ENCODE assay signal across 16 mouse cellular contexts in genomic region chr4:154118782-154119181, GRCm38 (mm10). TPM values are rescaled to one million over a fixed set of nuclear protein-coding genes. Genes with fewer than 3 reads are reported as not detected.
DNase-seq lines count a peak whose midpoint lies in the region; ATAC-seq lines count a peak whose summit lies in the region.
"Had no signal": no experiment of that assay in that cellular context is flagged by ENCODE, and none has a peak within 500 bp of the region (broad histone marks: within the 10 kb centered on the region; RNA-seq: fewer than 3 reads in every experiment).

No protein-coding gene starts in this region.

- intact Hi-C loops in left cerebral cortex, postnatal 36 days (cut with DNase I) = no loop called here

- no peak for DNase-seq in midbrain, embryonic 11.5 days (ENCODE audit: low spot score, missing footprints)
- DNase-seq in cerebellum, postnatal 10 days = peak; percentile 85 to 86
- peak; percentile 26 for DNase-seq in liver, embryonic 13.5 days
- no peak for DNase-seq in layer of hippocampus, adult 8-10 months (ENCODE audit: low spot score in 2 of 2)
- DNase-seq in left cerebral cortex, postnatal 36 days (ENCODE audit: low spot score in 2 of 2) = no peak
- DNase-seq in layer of hippocampus, adult 9-10 months (ENCODE audit: low spot score) = no peak
- DNase-seq: forebrain, postnatal 0 days; heart, adult 2 months; thymus, postnatal 25 days had no signal

- H3K4me2 ChIP-seq in midbrain, embryonic 11.5 days = no peak overlapping the region
- H3K4me2 ChIP-seq in midbrain, embryonic 13.5 days (replicated peaks) = no peak overlapping the region
- H3K4me2 ChIP-seq in liver, embryonic 13.5 days = peak overlapping the region; percentile 18; the same call in 1 of the 2 replicates
- no peak overlapping the region for H3K4me2 ChIP-seq in stomach, embryonic 15.5 days
- H3K4me2 ChIP-seq: embryonic facial prominence, embryonic 12.5 days; neural tube, embryonic 13.5 days had no signal

- ATAC-seq in midbrain, embryonic 11.5 days (ENCODE audit: low FRiP score) = peak; percentile 62; the same call in 1 of the 2 replicates
- ATAC-seq in midbrain, embryonic 13.5 days = no peak
- 0 out of 2 replicates have a peak, but pooled peaks have one; percentile 13 for ATAC-seq in liver, embryonic 13.5 days (ENCODE audit: low read depth)
- ATAC-seq in stomach, embryonic 15.5 days (ENCODE audit: insufficient read depth, low FRiP score, low read depth) = peak; percentile 74
- ATAC-seq: forebrain, postnatal 0 days; Patski had no signal

- no peak overlapping the region for H3K27ac ChIP-seq in midbrain, embryonic 11.5 days (ENCODE audit: low read depth, low read length)
- no peak overlapping the region for H3K27ac ChIP-seq in midbrain, embryonic 13.5 days
- peak overlapping the region; percentile 69 for H3K27ac ChIP-seq in liver, embryonic 13.5 days
- no peak overlapping the region for H3K27ac ChIP-seq in stomach, embryonic 15.5 days
- H3K27ac ChIP-seq: embryonic facial prominence, embryonic 12.5 days; heart, adult 2 months; left cerebral cortex, adult 2 months; neural tube, embryonic 13.5 days had no signal

- H3K36me3 ChIP-seq in midbrain, embryonic 11.5 days (ENCODE audit: control insufficient read depth, insufficient read depth, low read length) = no peaks in the 10 kb centered on the region
- no peaks in the 10 kb centered on the region for H3K36me3 ChIP-seq in midbrain, embryonic 13.5 days
- no peaks in the 10 kb centered on the region for H3K36me3 ChIP-seq in liver, embryonic 13.5 days
- no peaks in the 10 kb centered on the region for H3K36me3 ChIP-seq in stomach, embryonic 15.5 days
- H3K36me3 ChIP-seq: embryonic facial prominence, embryonic 12.5 days; neural tube, embryonic 13.5 days had no signal

- H3K9ac ChIP-seq in midbrain, embryonic 11.5 days (ENCODE audit: low read length) = no peak overlapping the region
- no peak overlapping the region for H3K9ac ChIP-seq in midbrain, embryonic 13.5 days (replicated peaks)
- H3K9ac ChIP-seq in liver, embryonic 13.5 days = peak overlapping the region; percentile 33; the same call in 1 of the 2 replicates
- H3K9ac ChIP-seq in stomach, embryonic 15.5 days = no peak overlapping the region
- H3K9ac ChIP-seq: embryonic facial prominence, embryonic 12.5 days; forebrain, postnatal 0 days; neural tube, embryonic 13.5 days had no signal

- no peak overlapping the region for H3K4me3 ChIP-seq in midbrain, embryonic 11.5 days (ENCODE audit: low read depth, low read length)
- no peak overlapping the region for H3K4me3 ChIP-seq in midbrain, embryonic 13.5 days (replicated peaks)
- no peak overlapping the region for H3K4me3 ChIP-seq in liver, embryonic 13.5 days (replicated peaks)
- no peak overlapping the region for H3K4me3 ChIP-seq in stomach, embryonic 15.5 days (replicated peaks)
- H3K4me3 ChIP-seq: embryonic facial prominence, embryonic 12.5 days; heart, adult 2 months; left cerebral cortex, adult 2 months; neural tube, embryonic 13.5 days had no signal

- H3K27me3 ChIP-seq in midbrain, embryonic 11.5 days (ENCODE audit: control insufficient read depth, insufficient read depth, low read length) = peaks cover 3% of the 10 kb centered on the region; the same call in 1 of the 2 replicates
- peaks cover 10% of the 10 kb centered on the region; the same call in 1 of the 2 replicates for H3K27me3 ChIP-seq in midbrain, embryonic 13.5 days
- H3K27me3 ChIP-seq in liver, embryonic 13.5 days = no peaks in the 10 kb centered on the region
- H3K27me3 ChIP-seq in stomach, embryonic 15.5 days (replicated peaks) = no peaks in the 10 kb centered on the region
- H3K27me3 ChIP-seq: neural tube, embryonic 13.5 days had no signal

- 59% methylated on average over 9 of the region's 9 CpGs for WGBS in midbrain, embryonic 11.5 days
- 64% methylated on average over 9 of the region's 9 CpGs for WGBS in midbrain, embryonic 13.5 days
- WGBS in liver, embryonic 13.5 days (ENCODE audit: insufficient replicate concordance) = 51% methylated on average over 9 of the region's 9 CpGs
- 43% methylated on average over 9 of the region's 9 CpGs for WGBS in stomach, embryonic 15.5 days

- H3K9me3 ChIP-seq in midbrain, embryonic 11.5 days (ENCODE audit: control insufficient read depth, low read length) = no peaks in the 10 kb centered on the region
- H3K9me3 ChIP-seq in midbrain, embryonic 13.5 days = no peaks in the 10 kb centered on the region
- no peaks in the 10 kb centered on the region for H3K9me3 ChIP-seq in liver, embryonic 13.5 days (replicated peaks)
- H3K9me3 ChIP-seq in stomach, embryonic 15.5 days = no peaks in the 10 kb centered on the region
- H3K9me3 ChIP-seq: embryonic facial prominence, embryonic 12.5 days; neural tube, embryonic 13.5 days had no signal

- H3K4me1 ChIP-seq in midbrain, embryonic 11.5 days (ENCODE audit: control insufficient read depth, insufficient read depth, low read length) = no peaks in the 10 kb centered on the region
- no peaks in the 10 kb centered on the region for H3K4me1 ChIP-seq in midbrain, embryonic 13.5 days (replicated peaks)
- peaks cover 75% of the 10 kb centered on the region for H3K4me1 ChIP-seq in liver, embryonic 13.5 days (replicated peaks)
- H3K4me1 ChIP-seq in stomach, embryonic 15.5 days = peaks cover 16% of the 10 kb centered on the region; the same call in 1 of the 2 replicates
- H3K4me1 ChIP-seq: embryonic facial prominence, embryonic 12.5 days; neural tube, embryonic 13.5 days had no signal

RNA-seq across cellular contexts. Expression of gene Trp73, which starts 21.2 kb away (rescaled TPM):
- 0.15 and 0.51 TPM in 2 replicates for polyA plus RNA-seq in midbrain, embryonic 11.5 days (2014; fragmentation: Nextera tagmentation; extraction: Ambion mirVana)
- polyA plus RNA-seq in midbrain, embryonic 13.5 days (2015; fragmentation: Nextera tagmentation; extraction: Ambion mirVana) = 0.55 and 1.5 TPM in 2 replicates
- polyA plus RNA-seq in liver, embryonic 13.5 days (2015; fragmentation: Nextera tagmentation; extraction: Ambion mirVana) = 0.17 TPM in 1 of 2 replicates, not detected in the other
- polyA plus RNA-seq in stomach, embryonic 15.5 days (2015; fragmentation: Nextera tagmentation; extraction: Ambion mirVana) = 0.39 and 0.58 TPM in 2 replicates
- 1 to 10 TPM; 1.8 to 2.9 (median 2.3) TPM for total RNA-seq in layer of hippocampus, adult 8-10 months (2022)
- under 1 TPM; 0.27 to 0.32 TPM for total RNA-seq in left cerebral cortex, postnatal 36 days (2021)
- total RNA-seq: heart, adult 2 months; megakaryocyte, adult 5-6 weeks had no signal
- polyA plus RNA-seq: neural tube, embryonic 13.5 days had no signal

RNA-seq across cellular contexts. Expression of gene Wrap73, which starts 23.4 kb away (rescaled TPM):
- 42.2 and 46.3 TPM in 2 replicates for polyA plus RNA-seq in midbrain, embryonic 11.5 days (2014; fragmentation: Nextera tagmentation; extraction: Ambion mirVana)
- polyA plus RNA-seq in midbrain, embryonic 13.5 days (2015; fragmentation: Nextera tagmentation; extraction: Ambion mirVana) = 47.8 and 50.9 TPM in 2 replicates
- 26.9 and 29.9 TPM in 2 replicates for polyA plus RNA-seq in liver, embryonic 13.5 days (2015; fragmentation: Nextera tagmentation; extraction: Ambion mirVana)
- 32.7 and 37.4 TPM in 2 replicates for polyA plus RNA-seq in stomach, embryonic 15.5 days (2015; fragmentation: Nextera tagmentation; extraction: Ambion mirVana)
- total RNA-seq in layer of hippocampus, adult 8-10 months (2022) = 10 to 100 TPM; 30.2 to 36.3 (median 32.5) TPM
- 10 to 100 TPM; 29.3 to 31.0 TPM for total RNA-seq in left cerebral cortex, postnatal 36 days (2021)

RNA-seq across cellular contexts. Expression of gene Tprgl, which starts 41.7 kb away (rescaled TPM):
- polyA plus RNA-seq in midbrain, embryonic 11.5 days (2014; fragmentation: Nextera tagmentation; extraction: Ambion mirVana) = 140 and 144 TPM in 2 replicates
- 161 and 173 TPM in 2 replicates for polyA plus RNA-seq in midbrain, embryonic 13.5 days (2015; fragmentation: Nextera tagmentation; extraction: Ambion mirVana)
- polyA plus RNA-seq in liver, embryonic 13.5 days (2015; fragmentation: Nextera tagmentation; extraction: Ambion mirVana) = 138 and 145 TPM in 2 replicates
- 122 and 124 TPM in 2 replicates for polyA plus RNA-seq in stomach, embryonic 15.5 days (2015; fragmentation: Nextera tagmentation; extraction: Ambion mirVana)
- 100 to 1,000 TPM; 159 to 183 (median 167) TPM for total RNA-seq in layer of hippocampus, adult 8-10 months (2022)
- 100 to 1,000 TPM; 156 to 182 TPM for total RNA-seq in left cerebral cortex, postnatal 36 days (2021)

RNA-seq across cellular contexts. Expression of gene Megf6, which starts 51.7 kb away (rescaled TPM):
- polyA plus RNA-seq in midbrain, embryonic 11.5 days (2014; fragmentation: Nextera tagmentation; extraction: Ambion mirVana) = 11.5 and 12.4 TPM in 2 replicates
- 6.8 and 6.9 TPM in 2 replicates for polyA plus RNA-seq in midbrain, embryonic 13.5 days (2015; fragmentation: Nextera tagmentation; extraction: Ambion mirVana)
- 1.5 and 1.6 TPM in 2 replicates for polyA plus RNA-seq in liver, embryonic 13.5 days (2015; fragmentation: Nextera tagmentation; extraction: Ambion mirVana)
- 19.9 and 20.9 TPM in 2 replicates for polyA plus RNA-seq in stomach, embryonic 15.5 days (2015; fragmentation: Nextera tagmentation; extraction: Ambion mirVana)
- total RNA-seq in layer of hippocampus, adult 8-10 months (2022) = 1 to 10 TPM; 5.3 to 7.2 (median 5.7) TPM
- 1 to 10 TPM; 3.4 to 3.9 TPM for total RNA-seq in left cerebral cortex, postnatal 36 days (2021)

Comparison
In these comparisons a context has a peak if more than half of its experiments do, and no peak if none do; other contexts are left out.
1. DNase-seq: peak in cerebellum, postnatal 10 days (2 of 2) and liver, embryonic 13.5 days (single experiment); none in midbrain, embryonic 11.5 days (single experiment), layer of hippocampus, adult 8-10 months (0 of 2), left cerebral cortex, postnatal 36 days (0 of 2) and layer of hippocampus, adult 9-10 months (single experiment).